Mouse (Mus musculus) erythroblast, embryonic 14.5 days (primary cell): ENCODE results near the gene Olfr1264. TPM values are rescaled to one million over a fixed set of nuclear protein-coding genes. Genes with fewer than 3 reads are reported as not detected.

ENCODE experiments used
- H3K27me3 ChIP-seq: 2 replicates; pipeline ENCODE4 v1.6.1; 2012; ENCODE audit warnings: inconsistent platforms; ENCODE audit not compliant: control insufficient read depth
- H3K36me3 ChIP-seq: 2 replicates; pipeline ENCODE4 v1.6.1; 2012; ENCODE audit warnings: mild to moderate bottlenecking, inconsistent platforms; ENCODE audit not compliant: control insufficient read depth
- H3K4me1 ChIP-seq: 2 replicates; pipeline ENCODE4 v1.6.1; 2012; ENCODE audit warnings: inconsistent platforms; ENCODE audit not compliant: control insufficient read depth
- H3K4me3 ChIP-seq: replicated peaks from 2 replicates; pipeline ENCODE3; 2012; ENCODE audit warnings: moderate library complexity, mild to moderate bottlenecking, inconsistent platforms
- H3K9me3 ChIP-seq: 2 replicates; pipeline ENCODE4 v1.6.1; 2012; ENCODE audit warnings: low read length, inconsistent platforms, mixed read lengths; ENCODE audit not compliant: control insufficient read depth
- GATA1 ChIP-seq: IDR thresholded peaks from 2 replicates; pipeline ENCODE4 v1.6.1; 2012; ENCODE audit warnings: low read length, inconsistent platforms, mixed read lengths
- TAL1 ChIP-seq: IDR thresholded peaks from 3 replicates; pipeline ENCODE4 v1.6.1; 2012; ENCODE audit warnings: low read length, inconsistent platforms, mixed read lengths
- polyA plus RNA-seq: library from polyadenylated mRNA; stranded (reverse); fragments of >175 nt; gene quantifications from 2 replicates; pipeline ENCODE4 v1.2.3, GENCODE M21; 2012

Gene Olfr1264
- 0.01 TPM in 1 of 2 replicates, not detected in the other for polyA plus RNA-seq

DNA sequence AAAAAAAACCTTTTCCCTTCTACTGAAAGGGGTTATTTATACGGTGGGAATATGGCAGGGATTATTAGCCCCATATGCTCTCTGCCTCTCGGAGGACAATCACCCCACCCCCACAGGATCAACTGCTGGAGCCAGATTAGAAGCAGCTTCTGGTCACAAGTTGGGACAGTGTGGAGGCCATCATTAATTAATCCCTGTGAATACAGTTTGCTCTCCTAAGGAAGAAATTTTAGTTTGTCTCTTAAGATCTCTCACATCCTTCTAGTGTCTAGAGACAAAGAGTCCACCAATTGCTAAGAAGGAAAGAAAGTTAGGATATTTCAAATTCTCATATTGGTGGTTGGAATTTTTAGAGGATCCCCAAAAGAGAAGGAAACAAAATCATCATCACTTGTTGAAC is at the start of gene Olfr1264:
Gene Olfr1264, minus strand, starts transcription at position 101 of the 400 bp plus-strand sequence.
- no peaks in the 10 kb centered on the region for H3K4me1 ChIP-seq
- peaks cover 4% of the 10 kb centered on the region; the same call in 1 of the 2 replicates for H3K9me3 ChIP-seq
- H3K36me3 ChIP-seq = no peaks in the 10 kb centered on the region
- TF ChIP-seq GATA1 = no peak
- no peak for TF ChIP-seq TAL1
- no peaks in the 10 kb centered on the region for H3K27me3 ChIP-seq
- H3K4me3 ChIP-seq = no peak within 1 kb of the TSS

DNA sequence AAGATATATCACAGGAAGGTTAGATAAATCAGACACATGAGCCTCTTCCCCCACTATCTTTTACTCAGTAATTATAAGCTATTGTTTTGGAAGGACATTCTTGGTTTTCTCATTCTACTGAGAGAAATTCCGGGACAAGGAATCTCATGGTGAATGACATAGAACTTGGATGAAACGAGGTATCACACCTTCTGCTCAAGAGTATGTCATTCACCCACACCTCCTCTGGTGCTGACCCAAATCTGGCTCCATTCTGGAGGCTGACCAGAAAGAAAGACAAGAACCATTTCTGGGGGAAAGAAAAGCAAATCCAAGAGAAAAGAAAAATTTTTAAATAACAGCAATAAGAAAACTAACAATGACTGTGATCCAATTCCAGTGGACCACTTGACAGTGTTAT is 44.7 kb upstream of the Olfr1264 start:
- TF ChIP-seq TAL1 = no peak
- no peak for TF ChIP-seq GATA1
- Histone ChIP-seq H3K36me3 (no peaks in the 10 kb centered on the region), H3K9me3 (peaks cover 2% of the 10 kb centered on the region; the same call in 1 of the 2 replicates), H3K4me1 (no peaks in the 10 kb centered on the region), H3K27me3 (no peaks in the 10 kb centered on the region), H3K4me3 (no peak overlapping the region)

DNA sequence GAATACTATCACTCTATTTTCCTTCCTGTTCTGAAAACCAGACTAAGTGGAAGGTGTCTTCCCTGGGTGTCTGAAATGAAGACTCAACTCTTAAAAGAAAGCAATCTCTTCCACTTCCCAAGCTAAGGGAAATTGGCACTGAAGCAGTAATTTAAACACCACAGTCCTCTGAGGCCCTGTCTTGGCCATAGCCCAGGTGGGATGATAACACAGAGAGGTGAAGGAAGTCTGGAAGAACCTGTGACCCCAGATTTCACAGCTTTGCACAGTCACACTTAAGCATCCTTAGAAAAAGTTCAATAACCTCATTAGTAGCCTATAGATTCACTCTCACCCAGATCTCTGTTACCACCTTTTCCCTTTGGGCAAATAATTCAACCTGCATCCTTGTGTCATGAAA is 38.1 kb upstream of the Olfr1264 start, which contains the start of gene Olfr140:
Gene Olfr140, minus strand, starts transcription at position 101 of the 400 bp plus-strand sequence.
- Histone ChIP-seq H3K36me3 (no peaks in the 10 kb centered on the region), H3K4me3 (no peak within 1 kb of the TSS), H3K27me3 (no peaks in the 10 kb centered on the region), H3K9me3 (no peaks in the 10 kb centered on the region), H3K4me1 (no peaks in the 10 kb centered on the region)
- TF ChIP-seq TAL1 (no peak), GATA1 (no peak)

DNA sequence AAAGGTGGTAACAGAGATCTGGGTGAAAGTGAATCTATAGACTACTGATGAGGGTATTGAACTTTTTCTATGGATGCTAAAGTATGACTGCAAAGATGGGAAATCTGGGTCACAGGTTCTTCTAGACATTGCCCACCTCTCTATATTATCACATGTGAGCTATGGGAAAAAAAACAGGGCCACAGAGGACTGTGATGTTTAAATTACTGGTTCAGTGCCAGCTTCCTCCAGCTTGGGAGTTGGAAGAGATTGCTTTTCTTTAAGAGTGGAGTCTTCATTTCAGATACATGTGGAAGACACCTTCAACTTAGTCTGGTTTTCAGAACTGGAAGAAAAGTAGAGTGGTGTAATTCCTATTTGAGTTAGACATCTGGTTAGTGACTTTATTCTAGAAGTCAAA is 9.7 kb upstream of the Olfr1264 start, which contains the start of gene Olfr1265:
Gene Olfr1265, plus strand, starts transcription at position 301 of the 400 bp plus-strand sequence.
- Histone ChIP-seq H3K27me3 (no peaks in the 10 kb centered on the region), H3K4me3 (no peak within 1 kb of the TSS), H3K9me3 (no peaks in the 10 kb centered on the region; the same call in 1 of the 2 replicates), H3K36me3 (no peaks in the 10 kb centered on the region), H3K4me1 (no peaks in the 10 kb centered on the region)
- no peak for TF ChIP-seq GATA1
- TF ChIP-seq TAL1 = no peak

DNA sequence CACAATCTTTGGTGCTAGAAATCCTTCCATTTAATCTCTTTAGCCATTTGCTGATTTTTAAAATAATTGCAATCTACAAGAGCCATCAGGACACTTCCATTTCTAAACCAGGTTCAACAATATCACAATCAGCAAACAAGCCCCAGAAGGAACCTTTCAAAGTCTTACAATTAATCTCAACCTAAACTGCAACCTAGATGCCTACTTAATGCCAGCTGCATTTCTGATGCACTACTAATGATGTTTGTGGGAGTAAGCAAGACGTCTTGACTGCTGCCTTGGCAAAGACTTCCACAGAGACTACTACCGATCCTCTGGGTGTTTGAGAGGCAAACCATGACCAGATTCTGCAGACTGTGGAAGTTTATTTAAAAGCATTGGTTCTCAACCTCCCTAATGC is 13.5 kb downstream of the Olfr1264 start, which contains the start of gene Olfr1263:
Gene Olfr1263, plus strand, starts transcription at position 301 of the 400 bp plus-strand sequence.
- TF ChIP-seq TAL1 = no peak
- no peak for TF ChIP-seq GATA1
- Histone ChIP-seq H3K36me3 (no peaks in the 10 kb centered on the region), H3K27me3 (no peaks in the 10 kb centered on the region), H3K4me1 (no peaks in the 10 kb centered on the region), H3K4me3 (no peak within 1 kb of the TSS), H3K9me3 (no peaks in the 10 kb centered on the region)

DNA sequence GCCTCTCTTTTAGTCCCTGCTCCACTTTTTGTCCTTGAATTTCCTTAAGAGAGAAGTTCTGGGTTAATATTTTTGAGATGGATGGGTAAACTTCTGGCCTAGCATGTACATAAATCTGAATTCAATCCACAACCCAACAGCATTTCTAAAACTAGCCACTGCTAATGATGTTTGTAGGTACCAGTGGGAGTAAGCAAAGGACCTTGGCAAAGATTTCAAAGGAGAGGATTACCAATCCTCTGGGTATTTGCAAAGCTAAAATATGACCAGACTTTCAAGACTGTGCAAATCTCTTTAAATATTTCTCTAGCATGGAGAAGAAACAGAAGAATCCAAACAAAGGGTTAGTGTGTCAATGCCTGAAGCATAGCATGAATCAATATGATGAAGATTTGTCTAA is 25.5 kb downstream of the Olfr1264 start, which contains the start of gene Olfr1262:
Gene Olfr1262, plus strand, starts transcription at position 301 of the 400 bp plus-strand sequence.
- no peaks in the 10 kb centered on the region for H3K4me1 ChIP-seq
- no peak for TF ChIP-seq TAL1
- TF ChIP-seq GATA1 = no peak

DNA sequence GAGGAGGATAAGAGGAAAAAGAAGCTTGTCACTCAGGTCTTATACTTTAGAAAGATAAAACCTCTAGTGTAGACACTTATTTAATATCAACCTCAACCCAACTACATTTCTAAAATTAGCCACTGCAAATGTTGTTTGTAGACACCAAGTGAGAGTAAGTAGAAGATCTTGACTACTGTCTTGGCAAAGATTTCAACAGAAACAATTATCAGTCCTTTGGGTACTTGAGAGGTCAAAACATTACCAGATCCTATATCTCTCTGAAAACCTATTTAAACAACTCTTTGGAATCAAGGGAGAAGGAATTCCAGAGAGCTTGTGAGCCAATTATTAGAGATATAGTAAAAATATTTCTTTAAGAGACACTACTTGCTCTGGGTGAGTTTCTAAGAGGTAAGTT is 34.5 kb downstream of the Olfr1264 start, which contains the start of gene Olfr1261:
Gene Olfr1261, plus strand, starts transcription at position 301 of the 400 bp plus-strand sequence.
- H3K4me3 ChIP-seq = no peak within 1 kb of the TSS
- no peaks in the 10 kb centered on the region for H3K36me3 ChIP-seq
- H3K4me1 ChIP-seq = no peaks in the 10 kb centered on the region
- no peaks in the 10 kb centered on the region for H3K27me3 ChIP-seq
- no peak for TF ChIP-seq GATA1
- TF ChIP-seq TAL1 = no peak
- H3K9me3 ChIP-seq = no peaks in the 10 kb centered on the region

More for the DNA sequence above, 25.5 kb downstream of the Olfr1264 start, which contains the start of gene Olfr1262:
- H3K27me3 ChIP-seq = no peaks in the 10 kb centered on the region
- H3K4me3 ChIP-seq = no peak within 1 kb of the TSS
- no peaks in the 10 kb centered on the region for H3K36me3 ChIP-seq
- no peaks in the 10 kb centered on the region for H3K9me3 ChIP-seq

DNA sequence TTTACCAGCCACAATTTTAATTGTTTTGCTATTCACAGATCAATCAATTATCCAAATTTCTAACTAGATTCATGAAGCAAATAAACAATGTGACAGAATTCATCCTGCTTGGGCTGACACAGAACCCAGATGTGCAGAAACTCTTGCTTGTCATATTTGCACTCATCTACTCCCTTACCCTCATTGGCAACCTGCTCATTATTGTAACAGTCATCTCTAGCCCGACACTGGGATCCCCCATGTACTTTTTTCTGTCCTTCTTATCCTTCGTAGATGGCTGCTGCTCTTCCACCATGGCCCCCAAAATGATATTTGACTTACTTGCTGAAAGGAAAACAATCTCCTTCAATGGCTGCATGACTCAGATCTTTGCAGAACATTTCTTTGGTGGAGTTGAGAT is 47.7 kb downstream of the Olfr1264 start:
- no peaks in the 10 kb centered on the region for H3K27me3 ChIP-seq

DNA sequence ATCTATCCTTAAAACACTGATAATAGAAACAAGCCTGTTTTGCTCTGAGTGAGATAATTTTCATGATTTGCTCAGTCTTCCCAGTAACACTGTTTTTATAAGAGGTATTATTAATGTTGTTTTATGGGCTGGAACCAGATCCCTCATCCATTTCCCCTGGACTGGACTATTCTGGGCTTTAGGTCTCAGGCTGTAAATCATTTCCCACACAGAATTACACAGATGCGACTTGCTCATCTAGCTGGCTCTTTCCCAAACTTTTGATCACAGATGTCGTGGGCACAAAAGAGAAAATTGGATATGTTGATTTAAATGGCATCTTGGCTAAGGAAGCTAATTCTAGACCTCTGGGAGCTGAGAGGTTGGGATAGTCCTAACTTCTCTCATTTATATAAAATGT is 51.2 kb downstream of the Olfr1264 start, which contains the start of gene Olfr1260:
Gene Olfr1260, plus strand, starts transcription at position 157 of the 400 bp plus-strand sequence.
- Histone ChIP-seq H3K4me1 (no peaks in the 10 kb centered on the region), H3K9me3 (no peaks in the 10 kb centered on the region; the same call in 1 of the 2 replicates), H3K4me3 (no peak within 1 kb of the TSS), H3K27me3 (no peaks in the 10 kb centered on the region), H3K36me3 (no peaks in the 10 kb centered on the region)
- TF ChIP-seq GATA1 (no peak), TAL1 (no peak)

More for the DNA sequence above, 47.7 kb downstream of the Olfr1264 start:
- H3K4me1 ChIP-seq = no peaks in the 10 kb centered on the region
- H3K9me3 ChIP-seq = no peaks in the 10 kb centered on the region; the same call in 1 of the 2 replicates
- no peak for TF ChIP-seq GATA1
- TF ChIP-seq TAL1 = no peak
- H3K4me3 ChIP-seq = no peak overlapping the region
- H3K36me3 ChIP-seq = no peaks in the 10 kb centered on the region

Other genes with a start within 250 kb of the Olfr1264 start
- gene Olfr1254, start 232.0 kb downstream of the Olfr1264 start, polyA plus RNA-seq = not detected in 2 replicates
- gene Olfr1255, start 213.5 kb downstream of the Olfr1264 start, polyA plus RNA-seq = not detected in 2 replicates
- 0.02 TPM in 1 of 2 replicates, not detected in the other for gene Olfr1256, start 184.0 kb downstream of the Olfr1264 start, polyA plus RNA-seq
- not detected in 2 replicates for gene Olfr48, start 177.4 kb downstream of the Olfr1264 start, polyA plus RNA-seq
- not detected in 2 replicates for gene Olfr1257, start 147.1 kb downstream of the Olfr1264 start, polyA plus RNA-seq
- gene Olfr1258, start 98.3 kb downstream of the Olfr1264 start, polyA plus RNA-seq = not detected in 2 replicates
- not detected in 2 replicates for gene Olfr1259, start 76.9 kb downstream of the Olfr1264 start, polyA plus RNA-seq
- 0.01 TPM in 1 of 2 replicates, not detected in the other for gene Olfr1260, start 51.2 kb downstream of the Olfr1264 start, polyA plus RNA-seq
- gene Olfr1261, start 34.4 kb downstream of the Olfr1264 start, polyA plus RNA-seq = not detected in 2 replicates
- not detected in 2 replicates for gene Olfr1262, start 25.4 kb downstream of the Olfr1264 start, polyA plus RNA-seq
- not detected in 2 replicates for gene Olfr1263, start 13.4 kb downstream of the Olfr1264 start, polyA plus RNA-seq
- not detected in 2 replicates for gene Olfr1265, start 9.8 kb upstream of the Olfr1264 start, polyA plus RNA-seq
- not detected in 2 replicates for gene Olfr140, start 38.0 kb upstream of the Olfr1264 start, polyA plus RNA-seq
- gene Olfr1269, start 95.8 kb upstream of the Olfr1264 start, polyA plus RNA-seq = not detected in 2 replicates
- 0.01 TPM in 1 of 2 replicates, not detected in the other for gene Olfr32, start 116.7 kb upstream of the Olfr1264 start, polyA plus RNA-seq
- not detected in 2 replicates for gene Olfr1270, start 127.5 kb upstream of the Olfr1264 start, polyA plus RNA-seq
- not detected in 2 replicates for gene Olfr1506, start 198.9 kb upstream of the Olfr1264 start, polyA plus RNA-seq
- gene Olfr142, start 232.0 kb upstream of the Olfr1264 start, polyA plus RNA-seq = not detected in 2 replicates
- not detected in 2 replicates for gene Olfr1271, start 245.5 kb upstream of the Olfr1264 start, polyA plus RNA-seq